ENCODE assay signal across 13 mouse cellular contexts in genomic region chr10:26034931-26035330, GRCm38 (mm10). TPM values are rescaled to one million over a fixed set of nuclear protein-coding genes. Genes with fewer than 3 reads are reported as not detected.
A peak's percentile ranks its signal among the peaks of the same experiment; 100 is the strongest.
DNase-seq lines count a peak whose midpoint lies in the region; ATAC-seq and TF ChIP-seq lines count a peak whose summit lies in the region.
"Had no signal": no experiment of that assay in that cellular context is flagged by ENCODE, and none has a peak within 500 bp of the region (broad histone marks: within the 10 kb centered on the region; RNA-seq: fewer than 3 reads in every experiment).

No protein-coding gene starts in this region.

- no peak overlapping the region for H3K4me2 ChIP-seq in hindbrain, postnatal 0 days (ENCODE audit: low read depth, low read length)
- no peak overlapping the region for H3K4me2 ChIP-seq in hindbrain, embryonic 13.5 days
- H3K4me2 ChIP-seq: limb, embryonic 15.5 days; midbrain, embryonic 12.5 days had no signal

- TF ChIP-seq CTCF in hindbrain, postnatal 0 days (IDR thresholded peaks at IDR 0.05; ENCODE audit: low read depth): no peak

- DNase-seq in hindbrain, postnatal 0 days (ENCODE audit: low spot score): peak; percentile 27
- peak; percentile 88 to 90 for DNase-seq in frontal cortex, adult 2 months (ENCODE audit: extremely low spot score in 1 of 2, low spot score in 1 of 2)
- DNase-seq in layer of hippocampus, postnatal 14 days (ENCODE audit: low spot score in 2 of 2): peak; percentile 76 to 87
- peak; percentile 81 to 83 for DNase-seq in right cerebral cortex, adult 2 months (ENCODE audit: low spot score in 2 of 2)
- DNase-seq in thymus, postnatal 25 days: no peak
- DNase-seq in adrenal gland, postnatal 36 days: no peak
- DNase-seq in spleen, adult 12 weeks (ENCODE audit: low spot score): no peak
- DNase-seq: cerebellum, adult 9-10 months; kidney, adult 2 months had no signal

- H3K9me3 ChIP-seq in hindbrain, postnatal 0 days (ENCODE audit: low read length): no peaks in the 10 kb centered on the region
- H3K9me3 ChIP-seq in hindbrain, embryonic 13.5 days: no peaks in the 10 kb centered on the region
- H3K9me3 ChIP-seq: limb, embryonic 15.5 days; midbrain, embryonic 12.5 days had no signal

- no peaks in the 10 kb centered on the region for H3K36me3 ChIP-seq in hindbrain, postnatal 0 days (ENCODE audit: insufficient read depth, low read length)
- H3K36me3 ChIP-seq in hindbrain, embryonic 13.5 days: peaks cover 2% of the 10 kb centered on the region; the same call in 1 of the 2 replicates
- H3K36me3 ChIP-seq: limb, embryonic 15.5 days; midbrain, embryonic 12.5 days had no signal

- no peak overlapping the region for H3K9ac ChIP-seq in hindbrain, postnatal 0 days (replicated peaks; ENCODE audit: low read length)
- H3K9ac ChIP-seq in hindbrain, embryonic 13.5 days: no peak overlapping the region
- H3K9ac ChIP-seq: limb, embryonic 15.5 days; midbrain, embryonic 12.5 days had no signal

- H3K27ac ChIP-seq in hindbrain, postnatal 0 days: no peak overlapping the region
- H3K27ac ChIP-seq in hindbrain, embryonic 13.5 days: no peak overlapping the region
- H3K27ac ChIP-seq: limb, embryonic 15.5 days; midbrain, embryonic 12.5 days had no signal

- ATAC-seq in hindbrain, postnatal 0 days: peak; percentile 64
- ATAC-seq in hindbrain, embryonic 13.5 days (ENCODE audit: low FRiP score): no peak

- H3K4me3 ChIP-seq in hindbrain, postnatal 0 days (ENCODE audit: low read length): no peak overlapping the region
- no peak overlapping the region for H3K4me3 ChIP-seq in hindbrain, embryonic 13.5 days
- H3K4me3 ChIP-seq: limb, embryonic 15.5 days; midbrain, embryonic 12.5 days had no signal

- no peaks in the 10 kb centered on the region for H3K4me1 ChIP-seq in hindbrain, postnatal 0 days (ENCODE audit: insufficient read depth, low read length)
- H3K4me1 ChIP-seq in hindbrain, embryonic 13.5 days (replicated peaks): no peaks in the 10 kb centered on the region
- H3K4me1 ChIP-seq: limb, embryonic 15.5 days; midbrain, embryonic 12.5 days had no signal

- 69% methylated on average over 5 of the region's 5 CpGs for WGBS in hindbrain, postnatal 0 days
- WGBS in hindbrain, embryonic 13.5 days: 88% methylated on average over 5 of the region's 5 CpGs

- H3K27me3 ChIP-seq in hindbrain, postnatal 0 days (ENCODE audit: insufficient read depth, low read length): no peaks in the 10 kb centered on the region
- no peaks in the 10 kb centered on the region for H3K27me3 ChIP-seq in hindbrain, embryonic 13.5 days
- H3K27me3 ChIP-seq: limb, embryonic 15.5 days; midbrain, embryonic 12.5 days had no signal

RNA-seq across cellular contexts. Expression of gene Gm9767, which starts 43.1 kb away (rescaled TPM):
- total RNA-seq in hindbrain, postnatal 0 days (2014; rRNA removed): 0.26 and 1.3 TPM in 2 replicates
- polyA plus RNA-seq in hindbrain, postnatal 0 days (2015; fragmentation: Nextera tagmentation; extraction: Ambion mirVana): 1.7 and 2.0 TPM in 2 replicates
- 1.8 and 2.7 TPM in 2 replicates for polyA plus RNA-seq in hindbrain, embryonic 13.5 days (2015; fragmentation: Nextera tagmentation; extraction: Ambion mirVana)
- 0.24 and 0.44 TPM in 2 replicates for polyA plus RNA-seq in frontal cortex, adult 2 months (2012; rRNA removed)
- 1 to 10 TPM; 1.1 to 1.3 TPM for total RNA-seq in layer of hippocampus, postnatal 14 days (2021)
- under 1 TPM; 0.40 to 0.93 TPM for total RNA-seq in adrenal gland, postnatal 36 days (2021)
- polyA plus RNA-seq: heart, embryonic 14.5 days; kidney, adult 2 months had no signal

RNA-seq across cellular contexts. Expression of gene Tmem200a, which starts 43.9 kb away (rescaled TPM):
- total RNA-seq in hindbrain, postnatal 0 days (2014; rRNA removed): 24.4 and 56.0 TPM in 2 replicates
- polyA plus RNA-seq in hindbrain, postnatal 0 days (2015; fragmentation: Nextera tagmentation; extraction: Ambion mirVana): 14.8 and 15.6 TPM in 2 replicates
- polyA plus RNA-seq in hindbrain, embryonic 13.5 days (2015; fragmentation: Nextera tagmentation; extraction: Ambion mirVana): 25.4 and 29.4 TPM in 2 replicates
- 7.3 TPM in 2 replicates for polyA plus RNA-seq in frontal cortex, adult 2 months (2012; rRNA removed)
- 10 to 100 TPM; 19.8 to 22.4 TPM for total RNA-seq in layer of hippocampus, postnatal 14 days (2021)
- total RNA-seq in adrenal gland, postnatal 36 days (2021): 10 to 100 TPM; 44.3 to 82.1 TPM

Comparison
In these comparisons a context has a peak if more than half of its experiments do, and no peak if none do; other contexts are left out.
1. DNase-seq: peak in hindbrain, postnatal 0 days (single experiment), frontal cortex, adult 2 months (2 of 2), layer of hippocampus, postnatal 14 days (2 of 2) and right cerebral cortex, adult 2 months (2 of 2); none in thymus, postnatal 25 days (single experiment), adrenal gland, postnatal 36 days (0 of 2) and spleen, adult 12 weeks (single experiment).